ENCODE assay signal across 8 mouse cellular contexts in genomic region chr17:28328366-28328928, GRCm38 (mm10). TPM values are rescaled to one million over a fixed set of nuclear protein-coding genes. Genes with fewer than 3 reads are reported as not detected.
A peak's percentile ranks its signal among the peaks of the same experiment; 100 is the strongest.
DNase-seq lines count a peak whose midpoint lies in the region; ATAC-seq and TF ChIP-seq lines count a peak whose summit lies in the region.

Gene Rpl10a, plus strand, starts transcription at chr17:28328471.

- H3K27me3 ChIP-seq in C2C12 (ENCODE audit: control insufficient read depth, insufficient read depth, insufficient read length), result no peaks in the 10 kb centered on the region
- H3K27me3 ChIP-seq in heart, embryonic 13.5 days (replicated peaks), result no peaks in the 10 kb centered on the region
- H3K27me3 ChIP-seq in liver, embryonic 12.5 days (replicated peaks), result peaks cover 6% of the 10 kb centered on the region
- no peaks in the 10 kb centered on the region for H3K27me3 ChIP-seq in stomach, embryonic 15.5 days (replicated peaks)

- WGBS in heart, embryonic 13.5 days, result under 1% methylated on average over 67 of the region's 67 CpGs
- under 1% methylated on average over 67 of the region's 67 CpGs for WGBS in liver, embryonic 12.5 days (ENCODE audit: insufficient replicate concordance)
- under 1% methylated on average over 67 of the region's 67 CpGs for WGBS in stomach, embryonic 15.5 days

- H3K79me3 ChIP-seq in C2C12 (ENCODE audit: low read depth), result peaks cover 25% of the 10 kb centered on the region

- H3K36me3 ChIP-seq in C2C12 (ENCODE audit: control insufficient read depth, insufficient read depth), result peaks cover 43% of the 10 kb centered on the region
- H3K36me3 ChIP-seq in heart, embryonic 13.5 days, result peaks cover 74% of the 10 kb centered on the region
- peaks cover 75% of the 10 kb centered on the region for H3K36me3 ChIP-seq in liver, embryonic 12.5 days
- H3K36me3 ChIP-seq in stomach, embryonic 15.5 days, result peaks cover 30% of the 10 kb centered on the region

- peak; percentile 89 for DNase-seq in brain, embryonic 18.5 days (ENCODE audit: low read depth, low spot score)
- DNase-seq in kidney, postnatal 10 days, result peak; percentile 99
- peak; percentile 95 to 97 for DNase-seq in natural killer cell, adult 2 months (ENCODE audit: low spot score in 2 of 2)

- peak within 1 kb of the TSS; percentile 86 for H3ac ChIP-seq in C2C12 (ENCODE audit: control insufficient read depth, insufficient read length, low read depth)

- H3K27ac ChIP-seq in heart, embryonic 13.5 days (replicated peaks), result peak within 1 kb of the TSS; percentile 94
- peak within 1 kb of the TSS; percentile 96 for H3K27ac ChIP-seq in liver, embryonic 12.5 days
- peak within 1 kb of the TSS; percentile 96 for H3K27ac ChIP-seq in stomach, embryonic 15.5 days

- TF ChIP-seq CTCF in C2C12 (IDR thresholded peaks at IDR 0.05; ENCODE audit: control insufficient read depth, insufficient read depth, insufficient read length), result peak; percentile 94

- peaks cover 49% of the 10 kb centered on the region for H3K4me1 ChIP-seq in heart, embryonic 13.5 days
- H3K4me1 ChIP-seq in liver, embryonic 12.5 days, result peaks cover 48% of the 10 kb centered on the region
- peaks cover 37% of the 10 kb centered on the region for H3K4me1 ChIP-seq in stomach, embryonic 15.5 days

- peak within 1 kb of the TSS; percentile 99 for H3K9ac ChIP-seq in heart, embryonic 13.5 days
- peak within 1 kb of the TSS; percentile 97 for H3K9ac ChIP-seq in liver, embryonic 12.5 days
- peak within 1 kb of the TSS; percentile 94 for H3K9ac ChIP-seq in stomach, embryonic 15.5 days

- H3K4me3 ChIP-seq in C2C12 (ENCODE audit: insufficient read depth, poor library complexity, severe bottlenecking), result peak within 1 kb of the TSS; percentile 98
- H3K4me3 ChIP-seq in heart, embryonic 13.5 days, result peak within 1 kb of the TSS; percentile 95
- peak within 1 kb of the TSS; percentile 82 for H3K4me3 ChIP-seq in liver, embryonic 12.5 days
- H3K4me3 ChIP-seq in stomach, embryonic 15.5 days (replicated peaks), result peak within 1 kb of the TSS; percentile 82

- H3K79me2 ChIP-seq in C2C12 (ENCODE audit: control insufficient read depth, insufficient read depth), result peaks cover 33% of the 10 kb centered on the region

- ATAC-seq in erythroid progenitor cell, adult 5-6 weeks (replicated peaks; ENCODE audit: low FRiP score, poor library complexity, severe bottlenecking), result peak; percentile 92
- peak; percentile 82 for ATAC-seq in heart, embryonic 13.5 days (ENCODE audit: extremely low read depth, insufficient number of reproducible peaks, low FRiP score, low TSS enrichment)
- ATAC-seq in liver, embryonic 12.5 days, result peak; percentile 81
- ATAC-seq in stomach, embryonic 15.5 days (ENCODE audit: insufficient read depth, low FRiP score, low read depth), result peak; percentile 82

- no peaks in the 10 kb centered on the region for H3K9me3 ChIP-seq in heart, embryonic 13.5 days
- H3K9me3 ChIP-seq in liver, embryonic 12.5 days (replicated peaks), result peaks cover 8% of the 10 kb centered on the region; the same call in 1 of the 2 replicates
- H3K9me3 ChIP-seq in stomach, embryonic 15.5 days, result no peaks in the 10 kb centered on the region

- peak within 1 kb of the TSS; percentile 91 for H3K4me2 ChIP-seq in heart, embryonic 13.5 days
- peak within 1 kb of the TSS; percentile 85 for H3K4me2 ChIP-seq in liver, embryonic 12.5 days
- H3K4me2 ChIP-seq in stomach, embryonic 15.5 days, result peak within 1 kb of the TSS; percentile 75

TF ChIP-seq in C2C12, 6 proteins besides CTCF, POLR2A, EP300 and RAD21:
- TF ChIP-seq USF1 (IDR thresholded peaks at IDR 0.05; ENCODE audit: low read depth) (peak; percentile 3), MYOD1 (IDR thresholded peaks at IDR 0.05; ENCODE audit: control insufficient read depth, insufficient read length, low read depth) (no peak), CEBPB (IDR thresholded peaks at IDR 0.05; ENCODE audit: low read depth) (no peak), MYOG (IDR thresholded peaks at IDR 0.05; ENCODE audit: control insufficient read depth, extremely low read depth, insufficient read length) (no peak), FOSL1 (IDR thresholded peaks at IDR 0.05; ENCODE audit: insufficient read depth, low read length, poor library complexity, severe bottlenecking) (no peak), MAX (IDR thresholded peaks at IDR 0.05) (peak; percentile 89)

RNA-seq across cellular contexts. Expression of gene Rpl10a, which starts in this region (rescaled TPM):
- 3,499 TPM for polyA plus RNA-seq in C2C12 (2012; fragmentation: generic; extraction: Trizol)
- 515 and 750 TPM in 2 replicates for total RNA-seq in erythroid progenitor cell, adult 5-6 weeks (2015; ENCODE audit: low replicate concordance)
- 184 and 203 TPM in 2 replicates for total RNA-seq in erythroid progenitor cell, adult 5-6 weeks (2017; ENCODE audit: low replicate concordance)
- 389 and 419 TPM in 2 replicates for polyA plus RNA-seq in heart, embryonic 13.5 days (2015; fragmentation: Nextera tagmentation; extraction: Ambion mirVana)
- polyA plus RNA-seq in liver, embryonic 12.5 days (2016; fragmentation: Nextera tagmentation; extraction: Ambion mirVana), result 472 and 487 TPM in 2 replicates
- 490 and 616 TPM in 2 replicates for polyA plus RNA-seq in stomach, embryonic 15.5 days (2015; fragmentation: Nextera tagmentation; extraction: Ambion mirVana)

Comparison
In these comparisons a context has a peak if more than half of its experiments do, and no peak if none do; other contexts are left out.
1. Peak in every context shown above with its lines: DNase-seq, ATAC-seq, H3K4me3 ChIP-seq and H3K27ac ChIP-seq.